Mouse (Mus musculus) heart, embryonic 13.5 days (tissue): ENCODE measurements around the gene Tesk1. TPM values are rescaled to one million over a fixed set of nuclear protein-coding genes. Genes with fewer than 3 reads are reported as not detected.

ENCODE experiments used
- ATAC-seq: fragments of 200-750 bp; cut with Nextera tagmentation; 2 replicates; pipeline ENCODE4 v1.8.0; 2017; ENCODE audit warnings: moderate TSS enrichment; ENCODE audit not compliant: insufficient number of reproducible peaks, low FRiP score, low TSS enrichment; ENCODE audit errors: extremely low read depth
- H3K27ac ChIP-seq: fragments of 300-500 bp; sonication (generic); replicated peaks from 2 replicates; pipeline ENCODE4 v1.5.1; 2015; ENCODE audit warnings: moderate library complexity, mild to moderate bottlenecking, inconsistent platforms
- H3K27me3 ChIP-seq: fragments of 300-500 bp; sonication (generic); replicated peaks from 2 replicates; pipeline ENCODE4 v1.6.1; 2015; ENCODE audit warnings: mild to moderate bottlenecking, inconsistent platforms
- H3K36me3 ChIP-seq: fragments of 300-500 bp; sonication (generic); 2 replicates; pipeline ENCODE4 v1.6.1; 2015; ENCODE audit warnings: mild to moderate bottlenecking, inconsistent platforms
- H3K4me1 ChIP-seq: fragments of 300-500 bp; sonication (generic); 2 replicates; pipeline ENCODE4 v1.6.1; 2015; ENCODE audit warnings: inconsistent platforms
- H3K4me2 ChIP-seq: fragments of 300-500 bp; sonication (generic); 2 replicates; pipeline ENCODE4 v1.6.1; 2015; ENCODE audit warnings: inconsistent platforms, mild to moderate bottlenecking, moderate library complexity
- H3K4me3 ChIP-seq: fragments of 300-500 bp; sonication (generic); 2 replicates; pipeline ENCODE4 v1.5.1; 2015; ENCODE audit warnings: moderate library complexity, mild to moderate bottlenecking, inconsistent platforms
- H3K9ac ChIP-seq: fragments of 300-500 bp; sonication (generic); 2 replicates; pipeline ENCODE4 v1.6.1; 2015; ENCODE audit warnings: inconsistent platforms, mild to moderate bottlenecking, moderate library complexity
- H3K9me3 ChIP-seq: fragments of 300-500 bp; sonication (generic); 2 replicates; pipeline ENCODE4 v1.6.1; 2016; ENCODE audit warnings: inconsistent platforms
- WGBS: fragments of 180-500 bp; shearing (Covaris S2); methylation state at CpG from one replicate; pipeline ENCODE4 v1.1.7; 2015; ENCODE audit warnings: mixed read lengths; 5-methylcytosine and 5-hydroxymethylcytosine counted together
- polyA plus RNA-seq: library from polyadenylated mRNA; unstranded; fragments of >200 nt; fragmentation: Nextera tagmentation; extraction: Ambion mirVana; gene quantifications from 2 replicates; pipeline ENCODE4 v1.2.1, GENCODE M21; 2015

The Tesk1 gene
- polyA plus RNA-seq, 1 experiment from 2014 or later: 3.8 TPM

DNA sequence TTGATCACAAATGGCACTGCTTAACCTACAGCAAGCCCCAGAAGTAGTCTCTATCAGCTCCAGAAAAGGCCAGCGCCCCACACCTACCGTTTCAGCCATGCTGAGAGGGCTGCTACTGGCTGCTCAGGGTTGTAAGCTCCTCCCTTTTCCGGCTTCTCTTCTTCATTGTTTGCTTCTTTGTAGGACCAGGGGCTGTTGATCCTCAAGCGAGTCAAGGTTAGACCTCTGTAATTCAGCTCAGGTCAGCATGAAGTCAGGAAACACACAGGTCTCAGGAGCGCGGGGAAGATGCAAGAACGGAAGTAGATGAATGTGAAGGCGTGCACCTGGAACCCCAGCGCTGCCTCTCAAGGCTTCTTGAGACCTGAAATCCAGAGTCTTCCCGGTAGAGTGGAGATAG, 37.0 kb upstream of the Tesk1 start:
- Histone ChIP-seq H3K27ac (no peak overlapping the region), H3K9ac (no peak overlapping the region), H3K27me3 (no peaks in the 10 kb centered on the region), H3K9me3 (no peaks in the 10 kb centered on the region), H3K36me3 (no peaks in the 10 kb centered on the region; the same call in 1 of the 2 replicates), H3K4me1 (peaks cover 60% of the 10 kb centered on the region), H3K4me2 (no peak overlapping the region), H3K4me3 (no peak overlapping the region)
- 84% methylated on average over 10 of the region's 10 CpGs for WGBS
- ATAC-seq: no peak

DNA sequence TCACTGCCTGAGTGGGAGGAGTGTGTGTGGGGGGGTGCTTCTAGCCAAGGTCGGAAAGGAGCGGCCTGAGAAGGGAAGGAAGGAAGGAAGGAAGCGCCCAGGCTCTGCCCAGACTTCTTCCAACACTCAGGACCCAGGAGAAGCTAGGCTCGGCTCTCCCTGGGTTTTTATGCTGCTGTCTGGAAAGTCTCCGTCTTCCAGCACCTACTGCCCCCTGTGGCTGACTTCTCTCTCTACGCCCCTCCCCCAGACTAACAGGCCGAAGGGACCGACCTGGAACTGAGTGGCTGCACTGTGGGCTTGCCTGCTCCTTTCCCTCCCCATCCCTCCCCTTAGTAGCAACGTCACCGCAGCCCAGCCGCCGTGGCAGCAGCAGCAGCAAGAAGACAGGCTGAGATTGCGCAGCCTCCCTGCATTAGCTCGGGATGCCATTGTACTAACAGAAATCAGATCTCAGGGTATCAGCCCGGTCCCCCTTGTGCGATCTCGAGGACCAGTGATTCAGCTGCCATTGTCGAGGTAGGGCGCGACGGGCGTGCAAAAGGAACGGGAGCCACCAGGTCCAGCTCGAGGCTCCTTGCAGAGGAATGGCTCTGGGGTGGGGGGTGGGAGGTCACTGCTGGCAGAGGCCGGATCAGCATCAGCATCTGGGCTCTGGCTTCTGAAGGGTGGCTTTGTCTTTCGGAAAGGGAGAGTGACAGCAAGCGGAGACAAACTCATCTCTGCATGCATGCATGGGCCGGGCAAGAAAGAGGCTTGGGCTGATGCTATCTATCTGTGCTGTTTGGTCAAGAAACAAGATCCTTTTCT, 35.4 kb upstream of the Tesk1 start:
- H3K36me3 ChIP-seq: no peaks in the 10 kb centered on the region; the same call in 1 of the 2 replicates
- WGBS: 3% methylated on average over 28 of the region's 28 CpGs

DNA sequence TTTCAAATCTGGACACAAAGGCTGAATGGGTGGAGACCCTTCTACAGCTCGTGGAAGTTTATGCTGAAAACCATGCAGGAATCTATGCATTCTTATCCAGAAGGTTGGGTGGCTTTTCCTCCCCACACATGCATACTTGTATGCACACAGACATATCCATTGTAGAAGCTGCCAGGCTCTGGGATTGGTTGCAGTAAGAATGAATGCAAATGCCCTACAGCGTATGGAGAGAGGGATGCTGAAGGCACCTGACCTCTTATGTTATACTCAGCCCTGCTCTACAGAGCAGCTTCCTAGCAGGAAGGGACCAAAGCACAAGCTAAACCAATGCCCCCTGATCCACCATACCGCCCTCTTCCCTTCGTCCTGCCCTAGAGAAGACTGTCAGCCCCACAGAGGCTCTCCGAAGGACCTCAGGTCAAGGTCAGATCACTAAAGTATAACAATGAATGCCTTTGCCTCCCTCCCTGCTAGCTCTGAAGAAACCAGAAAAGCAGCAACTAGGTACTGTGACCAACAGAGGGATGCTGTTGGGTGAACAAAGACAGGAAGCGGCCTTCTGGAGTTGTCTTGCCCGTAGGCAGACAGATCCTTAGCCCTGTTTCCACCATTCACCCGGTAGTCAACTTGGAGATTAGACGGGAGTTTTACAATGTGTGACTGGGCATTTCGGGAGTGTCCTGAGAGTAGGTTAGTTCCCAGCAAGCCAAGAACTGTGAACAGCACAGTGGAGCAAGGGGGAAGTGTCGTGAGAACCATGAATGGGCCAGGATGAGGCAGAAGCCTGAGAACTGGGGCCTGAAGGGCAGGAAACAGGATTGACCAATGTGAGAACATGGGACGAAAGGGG, 34.4 kb upstream of the Tesk1 start:
- WGBS: 60% methylated on average over 12 of the region's 12 CpGs
- no peak for ATAC-seq
- no peaks in the 10 kb centered on the region for H3K9me3 ChIP-seq
- no peaks in the 10 kb centered on the region for H3K27me3 ChIP-seq
- H3K9ac ChIP-seq: peak overlapping the region; percentile 82
- H3K36me3 ChIP-seq: no peaks in the 10 kb centered on the region; the same call in 1 of the 2 replicates
- H3K27ac ChIP-seq: peak overlapping the region; percentile 91
- peak overlapping the region; percentile 64 for H3K4me3 ChIP-seq
- peak overlapping the region; percentile 82 for H3K4me2 ChIP-seq
- H3K4me1 ChIP-seq: peaks cover 34% of the 10 kb centered on the region

More for the DNA sequence above, 35.4 kb upstream of the Tesk1 start:
- Histone ChIP-seq H3K4me3 (peak overlapping the region; percentile 64), H3K4me2 (peak overlapping the region; percentile 82), H3K4me1 (peaks cover 43% of the 10 kb centered on the region), H3K9me3 (no peaks in the 10 kb centered on the region), H3K27ac (peak overlapping the region; percentile 91), H3K9ac (peak overlapping the region; percentile 82), H3K27me3 (no peaks in the 10 kb centered on the region)
- peak; percentile 81 for ATAC-seq

DNA sequence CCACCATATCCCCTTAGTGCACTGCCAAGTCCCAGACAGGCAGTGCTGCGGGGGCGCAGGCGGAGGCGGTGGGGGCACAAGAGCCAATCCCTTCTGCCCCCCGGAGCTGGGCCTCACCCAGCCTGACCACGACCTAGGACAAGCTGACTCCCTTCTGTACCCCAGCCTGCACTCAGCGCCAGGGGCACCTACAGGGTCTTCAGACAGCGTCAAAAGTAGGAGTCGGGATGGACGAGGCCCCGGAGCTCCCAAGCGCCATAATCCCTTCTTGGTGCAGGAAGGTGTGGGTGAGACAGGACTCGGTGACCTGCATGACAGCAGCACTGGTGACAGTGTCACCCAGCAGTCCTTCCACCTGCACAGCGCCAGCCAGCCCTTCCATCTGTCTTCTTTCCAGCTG, 27.0 kb upstream of the Tesk1 start:
- peaks cover 38% of the 10 kb centered on the region for H3K4me1 ChIP-seq
- no peak overlapping the region for H3K27ac ChIP-seq
- H3K9ac ChIP-seq: no peak overlapping the region
- no peak overlapping the region for H3K4me2 ChIP-seq
- H3K27me3 ChIP-seq: no peaks in the 10 kb centered on the region
- WGBS: 83% methylated on average over 14 of the region's 14 CpGs
- no peaks in the 10 kb centered on the region for H3K9me3 ChIP-seq
- no peak for ATAC-seq
- peaks cover 39% of the 10 kb centered on the region for H3K36me3 ChIP-seq
- no peak overlapping the region for H3K4me3 ChIP-seq

DNA sequence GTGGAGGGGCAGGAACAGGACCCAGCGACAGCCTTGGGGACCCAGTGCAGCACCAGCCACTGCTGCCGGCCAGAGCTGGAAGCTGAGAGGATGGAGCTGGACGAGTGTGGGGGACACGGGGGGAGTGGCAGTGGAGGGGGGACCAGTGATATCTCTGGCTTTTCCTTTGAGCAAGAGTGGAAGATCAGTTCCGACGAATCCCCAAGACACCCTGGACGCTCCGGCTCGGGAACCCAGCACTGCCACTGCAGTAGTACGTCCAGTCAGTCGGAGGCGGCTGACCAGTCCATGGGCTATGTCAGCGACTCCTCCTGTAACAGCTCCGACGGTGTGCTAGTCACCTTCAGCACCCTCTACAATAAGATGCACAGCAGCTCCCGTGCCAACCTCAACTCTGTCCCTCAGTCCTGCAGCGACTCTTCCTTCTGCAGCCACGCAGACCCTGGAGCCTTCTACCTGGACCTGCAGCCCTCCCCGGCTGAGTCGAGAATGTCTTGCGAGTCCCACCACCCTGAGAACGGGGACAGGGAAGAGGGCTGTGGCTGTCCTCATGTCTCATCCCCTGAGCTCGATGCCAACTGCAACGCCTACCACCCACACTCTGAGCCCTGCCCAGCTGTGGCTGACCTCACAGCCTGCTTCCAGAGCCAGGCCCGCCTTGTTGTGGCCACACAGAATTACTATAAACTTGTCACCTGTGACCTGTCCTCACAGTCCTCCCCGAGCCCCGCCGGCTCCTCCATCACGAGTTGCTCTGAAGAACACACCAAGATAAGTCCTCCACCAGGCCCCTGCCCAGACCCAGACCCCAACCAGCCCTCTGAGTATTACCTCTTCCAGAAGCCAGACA, 26.3 kb upstream of the Tesk1 start:
- no peak overlapping the region for H3K9ac ChIP-seq
- H3K36me3 ChIP-seq: peaks cover 41% of the 10 kb centered on the region
- H3K4me1 ChIP-seq: peaks cover 44% of the 10 kb centered on the region
- H3K4me2 ChIP-seq: no peak overlapping the region
- ATAC-seq: no peak
- no peaks in the 10 kb centered on the region for H3K27me3 ChIP-seq
- H3K27ac ChIP-seq: no peak overlapping the region
- no peaks in the 10 kb centered on the region for H3K9me3 ChIP-seq
- whole genome bisulfite sequencing: 78% methylated on average over 29 of the region's 29 CpGs
- H3K4me3 ChIP-seq: no peak overlapping the region

DNA sequence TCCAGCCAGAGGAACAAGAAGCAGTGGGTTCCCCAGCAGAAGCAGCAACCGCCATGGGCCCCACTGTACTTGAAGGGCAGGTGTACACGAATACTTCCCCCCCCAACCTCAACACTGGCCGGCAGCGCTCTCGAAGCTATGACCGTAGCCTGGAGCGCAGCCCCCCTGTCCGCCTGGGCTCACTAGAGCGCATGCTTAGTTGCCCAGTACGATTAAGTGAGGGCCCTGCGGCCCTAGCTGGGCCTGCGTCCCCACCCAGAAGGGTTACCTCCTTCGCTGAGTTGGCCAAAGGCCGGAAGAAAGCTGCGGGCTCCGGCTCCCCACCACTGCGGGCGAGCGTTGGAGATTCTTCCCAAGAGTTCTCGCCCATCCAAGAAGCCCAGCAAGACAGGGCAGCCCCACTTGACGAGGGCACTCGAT, 25.7 kb upstream of the Tesk1 start:
- H3K4me2 ChIP-seq: no peak overlapping the region
- ATAC-seq: no peak
- no peak overlapping the region for H3K4me3 ChIP-seq
- H3K9me3 ChIP-seq: no peaks in the 10 kb centered on the region
- H3K9ac ChIP-seq: no peak overlapping the region
- no peaks in the 10 kb centered on the region for H3K27me3 ChIP-seq
- H3K27ac ChIP-seq: no peak overlapping the region
- peaks cover 41% of the 10 kb centered on the region for H3K36me3 ChIP-seq
- 87% methylated on average over 22 of the region's 22 CpGs for WGBS
- peaks cover 45% of the 10 kb centered on the region for H3K4me1 ChIP-seq

DNA sequence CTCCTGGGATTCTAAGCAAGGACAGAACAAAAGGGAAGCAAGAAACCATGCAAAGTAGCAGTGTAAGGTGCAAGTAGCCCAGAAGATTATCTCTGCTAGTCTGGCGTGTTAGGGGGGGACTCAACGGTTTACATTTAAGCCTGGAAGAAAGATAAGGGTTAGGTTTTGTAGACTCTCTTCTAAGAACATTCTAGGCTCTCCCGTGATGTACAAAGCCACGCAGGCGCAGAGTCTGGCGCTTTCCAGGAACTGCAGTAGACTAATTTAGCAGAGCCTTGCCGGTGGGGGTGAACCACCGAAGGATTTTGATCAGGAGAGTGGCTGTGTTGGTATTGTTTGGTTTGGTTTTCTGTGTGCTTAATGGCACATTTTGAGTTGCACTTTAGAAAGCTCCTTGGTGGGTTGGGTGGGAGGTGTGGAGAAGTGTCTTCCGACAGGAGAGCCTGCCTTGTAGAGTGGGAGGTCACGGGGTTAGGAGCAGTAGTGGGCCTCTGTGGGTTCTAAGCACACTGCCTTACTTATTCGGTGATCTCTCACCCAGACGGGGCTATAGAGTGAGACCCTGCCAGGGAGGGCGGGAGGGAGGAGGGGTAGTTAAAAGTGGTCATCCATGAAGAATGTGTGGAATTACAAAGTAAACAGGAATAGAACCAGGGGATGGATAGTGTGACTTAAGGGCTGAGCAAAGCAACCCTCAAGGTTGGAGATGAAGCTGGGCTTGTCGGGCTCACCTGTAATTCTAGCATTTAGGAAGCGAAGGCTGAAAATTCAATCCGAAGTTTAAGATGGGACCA, 24.3 kb upstream of the Tesk1 start:
- Histone ChIP-seq H3K4me2 (no peak overlapping the region), H3K27ac (peak overlapping the region; percentile 32; the same call in 1 of the 2 replicates), H3K9ac (peak overlapping the region; percentile 50; the same call in 1 of the 2 replicates), H3K4me3 (no peak overlapping the region), H3K27me3 (no peaks in the 10 kb centered on the region), H3K4me1 (peaks cover 45% of the 10 kb centered on the region), H3K9me3 (no peaks in the 10 kb centered on the region), H3K36me3 (peaks cover 55% of the 10 kb centered on the region)
- WGBS: 59% methylated on average over 16 of the region's 16 CpGs
- ATAC-seq: no peak

DNA sequence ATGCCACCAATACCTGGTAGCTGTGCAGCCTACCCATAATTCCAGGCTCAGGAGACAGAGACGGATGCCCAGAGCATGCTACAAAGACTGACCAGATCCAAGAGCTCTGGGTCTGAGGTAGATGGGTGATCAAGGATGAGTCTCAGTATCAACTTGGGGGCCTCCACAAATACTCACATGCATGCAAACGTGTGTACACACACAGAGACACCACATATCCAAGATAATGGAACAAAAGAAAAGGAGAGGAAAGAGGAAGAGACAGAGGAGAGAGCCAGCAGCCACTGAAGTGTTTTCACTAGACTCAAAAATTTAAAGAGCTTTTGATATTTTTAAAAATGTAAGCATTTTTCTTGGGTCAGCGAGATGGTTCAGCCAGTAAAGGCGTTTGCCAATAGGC, 23.3 kb upstream of the Tesk1 start:
- no peak overlapping the region for H3K4me3 ChIP-seq
- peaks cover 3% of the 10 kb centered on the region; the same call in 1 of the 2 replicates for H3K27me3 ChIP-seq
- H3K36me3 ChIP-seq: peaks cover 62% of the 10 kb centered on the region
- H3K4me2 ChIP-seq: no peak overlapping the region
- peaks cover 40% of the 10 kb centered on the region for H3K4me1 ChIP-seq
- no peaks in the 10 kb centered on the region for H3K9me3 ChIP-seq
- H3K9ac ChIP-seq: 0 out of 2 replicates have a peak overlapping the region, but pooled peaks have one; percentile 10
- no peak for ATAC-seq
- 66% methylated on average over 4 of the region's 4 CpGs for WGBS
- H3K27ac ChIP-seq: no peak overlapping the region

DNA sequence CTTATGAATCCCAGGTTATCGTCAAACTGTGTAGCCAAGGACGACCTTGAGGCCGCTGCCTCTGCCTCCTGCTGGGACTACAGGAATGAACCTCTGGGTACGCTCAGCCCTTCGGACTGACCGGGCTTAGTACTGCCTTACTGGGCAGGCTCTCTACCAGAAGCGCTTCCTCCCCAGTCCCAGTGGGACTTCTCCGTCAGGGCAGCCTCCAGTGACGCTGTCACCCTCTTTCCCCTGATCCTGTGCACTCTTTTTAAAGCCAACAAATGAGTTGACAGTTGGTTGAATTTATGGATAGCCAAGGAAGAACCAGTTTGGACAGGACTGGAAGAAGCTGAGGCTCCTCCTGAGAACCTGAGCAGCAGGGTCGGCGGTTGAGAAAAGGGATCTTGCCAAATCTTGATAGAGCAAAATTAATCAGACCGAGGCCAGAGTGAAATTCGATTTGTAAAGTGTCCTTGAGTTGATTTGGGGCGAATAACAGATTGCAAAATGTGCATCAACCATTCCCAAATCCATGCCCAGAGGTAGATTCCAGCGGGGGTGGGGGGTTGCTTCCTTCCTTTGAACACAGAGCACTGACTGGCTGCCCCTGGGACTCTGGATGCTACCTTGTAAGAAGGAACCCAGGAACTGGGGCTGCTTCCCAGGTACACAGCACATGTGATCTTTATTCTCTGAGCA, 22.6 kb upstream of the Tesk1 start:
- WGBS: 49% methylated on average over 15 of the region's 15 CpGs
- ATAC-seq: no peak
- 0 out of 2 replicates have a peak overlapping the region, but pooled peaks have one; percentile 4 for H3K27ac ChIP-seq
- H3K9ac ChIP-seq: peak overlapping the region; percentile 29; the same call in 1 of the 2 replicates
- peaks cover 68% of the 10 kb centered on the region for H3K36me3 ChIP-seq
- peaks cover 38% of the 10 kb centered on the region for H3K4me1 ChIP-seq
- H3K27me3 ChIP-seq: peaks cover 10% of the 10 kb centered on the region
- H3K4me3 ChIP-seq: no peak overlapping the region
- H3K4me2 ChIP-seq: no peak overlapping the region
- no peaks in the 10 kb centered on the region for H3K9me3 ChIP-seq
